Mouse (Mus musculus) cortical plate, adult 2 months (tissue): ENCODE measurements at regions not wholly inside any gene's neighbourhood (a gene's known extent, or its start where the extent isn't known, plus 50 kb on each side); places are given as distances from the start of the nearest gene placed in this dataset.

ENCODE experiments used
- CTCF ChIP-seq: fragments of 200-500 bp; IDR thresholded peaks from 2 replicates; pipeline ENCODE4 v1.5.1; 2011; ENCODE audit warnings: mild to moderate bottlenecking, control low read depth, low read length; ENCODE audit not compliant: insufficient read depth; ENCODE audit errors: extremely low read depth
- POLR2A ChIP-seq: fragments of 200-500 bp; IDR thresholded peaks from 2 replicates; pipeline ENCODE4 v1.6.1; 2011; ENCODE audit warnings: mild to moderate bottlenecking, low read length, control low read depth; ENCODE audit not compliant: insufficient read depth; ENCODE audit errors: extremely low read depth

DNA sequence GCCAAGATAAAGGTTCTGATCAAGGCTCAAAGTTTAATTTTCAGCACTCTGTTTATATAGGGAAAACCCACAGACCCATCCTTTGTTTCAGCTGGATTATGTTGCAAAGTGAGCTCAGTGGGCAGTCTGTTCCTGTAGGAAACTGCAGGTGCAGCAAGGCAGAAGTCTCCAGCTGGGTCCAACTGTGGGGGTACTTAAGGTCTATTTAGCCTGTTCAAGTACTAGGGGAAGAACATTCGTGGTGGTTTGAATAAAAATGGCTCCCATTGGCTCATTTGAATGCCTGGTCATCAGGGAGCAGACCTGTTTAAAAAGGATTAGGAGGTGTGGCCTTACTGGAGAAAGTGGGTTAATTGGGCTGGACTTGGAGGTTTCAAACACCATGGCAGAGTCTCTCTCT, 106.3 kb downstream of the 2410131K14Rik start:
- TF ChIP-seq CTCF = no peak
- no peak for TF ChIP-seq POLR2A
